Comparison of ENCODE assay signal across 8 mouse cellular contexts in genomic region chr3:97766459-97766858, GRCm38 (mm10).
DNase-seq lines count a peak whose midpoint lies in the region; ATAC-seq and TF ChIP-seq lines count a peak whose summit lies in the region.

No protein-coding gene starts in this region.

- 55% methylated on average over 9 of the region's 9 CpGs for WGBS in embryonic facial prominence, embryonic 10.5 days
- WGBS in hindbrain, embryonic 12.5 days: 58% methylated on average over 9 of the region's 9 CpGs
- WGBS in midbrain, embryonic 12.5 days: 55% methylated on average over 9 of the region's 9 CpGs

- H3K27me3 ChIP-seq in embryonic facial prominence, embryonic 10.5 days (replicated peaks; ENCODE audit: low read depth, poor library complexity, severe bottlenecking): no peaks in the 10 kb centered on the region
- H3K27me3 ChIP-seq in hindbrain, embryonic 12.5 days: no peaks in the 10 kb centered on the region
- 0 out of 2 replicates have a peak, but pooled peaks cover 4% of the 10 kb centered on the region for H3K27me3 ChIP-seq in midbrain, embryonic 12.5 days

- H3K27ac ChIP-seq in layer of hippocampus, adult 2 months: peak overlapping the region; percentile 94
- no peak overlapping the region for H3K27ac ChIP-seq in embryonic facial prominence, embryonic 10.5 days (replicated peaks)
- peak overlapping the region; percentile 94; the same call in 1 of the 2 replicates for H3K27ac ChIP-seq in hindbrain, embryonic 12.5 days
- no peak overlapping the region for H3K27ac ChIP-seq in midbrain, embryonic 12.5 days (replicated peaks)

- no peak for DNase-seq in layer of hippocampus, adult 2 months (ENCODE audit: low spot score in 2 of 2)
- DNase-seq in layer of hippocampus, postnatal 36 days: no peak
- DNase-seq in embryonic facial prominence, embryonic 10.5 days (ENCODE audit: low spot score): no peak
- no peak for DNase-seq in layer of hippocampus, adult 11-12 months (ENCODE audit: low spot score)
- DNase-seq in adrenal gland, adult (ENCODE audit: inconsistent age in 2 of 2, low spot score in 1 of 2): no peak
- no peak for DNase-seq in cerebellum, postnatal 4 days (ENCODE audit: low spot score in 2 of 2)

- ATAC-seq in hindbrain, embryonic 12.5 days (ENCODE audit: low FRiP score): no peak
- no peak for ATAC-seq in midbrain, embryonic 12.5 days (ENCODE audit: low FRiP score, low read depth)

- peak overlapping the region; percentile 77 for H3K4me3 ChIP-seq in layer of hippocampus, adult 2 months
- H3K4me3 ChIP-seq in embryonic facial prominence, embryonic 10.5 days: peak overlapping the region; percentile 86
- peak overlapping the region; percentile 49 for H3K4me3 ChIP-seq in hindbrain, embryonic 12.5 days
- H3K4me3 ChIP-seq in midbrain, embryonic 12.5 days: peak overlapping the region; percentile 78

- no peaks in the 10 kb centered on the region for H3K36me3 ChIP-seq in embryonic facial prominence, embryonic 10.5 days (replicated peaks)
- H3K36me3 ChIP-seq in hindbrain, embryonic 12.5 days: no peaks in the 10 kb centered on the region
- no peaks in the 10 kb centered on the region for H3K36me3 ChIP-seq in midbrain, embryonic 12.5 days

- peaks cover 23% of the 10 kb centered on the region for H3K4me1 ChIP-seq in embryonic facial prominence, embryonic 10.5 days
- H3K4me1 ChIP-seq in hindbrain, embryonic 12.5 days: peaks cover 33% of the 10 kb centered on the region
- peaks cover 26% of the 10 kb centered on the region for H3K4me1 ChIP-seq in midbrain, embryonic 12.5 days

- peak overlapping the region; percentile 65 for H3K9ac ChIP-seq in hindbrain, embryonic 12.5 days
- peak overlapping the region; percentile 78 for H3K9ac ChIP-seq in midbrain, embryonic 12.5 days (replicated peaks)

- H3K9me3 ChIP-seq in embryonic facial prominence, embryonic 10.5 days: no peaks in the 10 kb centered on the region
- no peaks in the 10 kb centered on the region for H3K9me3 ChIP-seq in hindbrain, embryonic 12.5 days (replicated peaks)
- H3K9me3 ChIP-seq in midbrain, embryonic 12.5 days: no peaks in the 10 kb centered on the region

- no peak for TF ChIP-seq CTCF in layer of hippocampus, adult 2 months (conservative IDR thresholded peaks at IDR 0.05)

- H3K4me2 ChIP-seq in hindbrain, embryonic 12.5 days (replicated peaks): peak overlapping the region; percentile 87
- peak overlapping the region; percentile 83 for H3K4me2 ChIP-seq in midbrain, embryonic 12.5 days (replicated peaks)

Comparison
In these comparisons a context has a peak if more than half of its experiments do, and no peak if none do; other contexts are left out.
1. H3K27ac ChIP-seq: peak in layer of hippocampus, adult 2 months (single experiment) and hindbrain, embryonic 12.5 days (single experiment); none in embryonic facial prominence, embryonic 10.5 days (single experiment) and midbrain, embryonic 12.5 days (single experiment).
2. Peak in every context shown above with its lines, with median percentiles within 50 percentile points of each other: H3K4me3 ChIP-seq.